Mouse (Mus musculus) embryonic fibroblast, embryonic 13.5 days (primary cell): Measurements from ENCODE around the gene Gpc3. TPM values are rescaled to one million over a fixed set of nuclear protein-coding genes. Genes with fewer than 3 reads are reported as not detected.
A peak's percentile ranks its signal among the peaks of the same experiment; 100 is the strongest.

Source experiments
- H3K27ac ChIP-seq: 2 replicates; pipeline ENCODE4 v1.5.1; 2012; ENCODE audit warnings: low read length, control low read depth, inconsistent platforms; ENCODE audit not compliant: insufficient read depth
- H3K4me1 ChIP-seq: 2 replicates; pipeline ENCODE4 v1.6.1; 2011; ENCODE audit warnings: low read length; ENCODE audit not compliant: control insufficient read depth, insufficient read depth
- H3K4me3 ChIP-seq: 2 replicates; pipeline ENCODE4 v1.5.1; 2011; ENCODE audit warnings: mild to moderate bottlenecking, control low read depth, low read length; ENCODE audit not compliant: insufficient read depth
- CTCF ChIP-seq: IDR thresholded peaks from 2 replicates; pipeline ENCODE4 v1.5.1; 2011; ENCODE audit warnings: mild to moderate bottlenecking, control low read depth, low read length, moderate library complexity, borderline replicate concordance; ENCODE audit not compliant: insufficient read depth
- POLR2A ChIP-seq: IDR thresholded peaks from 2 replicates; pipeline ENCODE4 v1.6.1; 2011; ENCODE audit warnings: low read depth, mild to moderate bottlenecking, control low read depth, low read length, moderate library complexity
- polyA plus RNA-seq: library from polyadenylated mRNA; stranded (reverse); fragments of >200 nt; gene quantifications from 2 replicates; pipeline ENCODE4 v1.2.4, GENCODE M21; 2011; ENCODE audit warnings: low read depth; ENCODE audit not compliant: missing spikeins, insufficient read length

Gpc3 gene
- polyA plus RNA-seq, 1 experiment = 149 TPM

GRCm38 (mm10) chrX:52320653-52321052 lies 293.1 kb downstream of the Gpc3 start:
- TF ChIP-seq CTCF (no peak), POLR2A (no peak)
- no peak overlapping the region for H3K4me3 ChIP-seq
- peaks cover 8% of the 10 kb centered on the region for H3K4me1 ChIP-seq
- H3K27ac ChIP-seq = 0 out of 2 replicates have a peak overlapping the region, but pooled peaks have one; percentile 52

GRCm38 (mm10) chrX:52310976-52311375 lies 302.8 kb downstream of the Gpc3 start:
- TF ChIP-seq POLR2A (no peak), CTCF (no peak)
- no peak overlapping the region for H3K4me3 ChIP-seq

GRCm38 (mm10) chrX:52305226-52305625 lies 308.5 kb downstream of the Gpc3 start:
- Histone ChIP-seq H3K4me3 (no peak overlapping the region), H3K4me1 (no peaks in the 10 kb centered on the region; the same call in none of the 2 replicates), H3K27ac (no peak overlapping the region)
- TF ChIP-seq POLR2A (no peak), CTCF (no peak)

More at GRCm38 (mm10) chrX:52310976-52311375, 302.8 kb downstream of the Gpc3 start:
- Histone ChIP-seq H3K27ac (no peak overlapping the region), H3K4me1 (no peaks in the 10 kb centered on the region)

GRCm38 (mm10) chrX:52288792-52289191 lies 325.0 kb downstream of the Gpc3 start:
- peaks cover 2% of the 10 kb centered on the region; the same call in 1 of the 2 replicates for H3K4me1 ChIP-seq
- TF ChIP-seq CTCF (no peak), POLR2A (no peak)
- H3K4me3 ChIP-seq = no peak overlapping the region
- no peak overlapping the region for H3K27ac ChIP-seq

GRCm38 (mm10) chrX:52287944-52288343 lies 325.8 kb downstream of the Gpc3 start:
- H3K4me1 ChIP-seq = peaks cover 2% of the 10 kb centered on the region; the same call in 1 of the 2 replicates
- H3K27ac ChIP-seq = no peak overlapping the region
- H3K4me3 ChIP-seq = no peak overlapping the region
- TF ChIP-seq POLR2A = no peak
- TF ChIP-seq CTCF = no peak

GRCm38 (mm10) chrX:52282070-52282469 lies 331.7 kb downstream of the Gpc3 start:
- H3K4me1 ChIP-seq = peaks cover 3% of the 10 kb centered on the region
- no peak for TF ChIP-seq CTCF
- TF ChIP-seq POLR2A = no peak
- no peak overlapping the region for H3K4me3 ChIP-seq
- peak overlapping the region; percentile 6; the same call in 1 of the 2 replicates for H3K27ac ChIP-seq

- Histone ChIP-seq H3K4me1 (peaks cover 3% of the 10 kb centered on the region), H3K27ac (no peak overlapping the region; the same call in 1 of the 2 replicates), H3K4me3 (no peak overlapping the region)
- TF ChIP-seq POLR2A (no peak), CTCF (no peak)
Observed at GRCm38 (mm10) chrX:52281103-52281900, 332.4 kb downstream of the Gpc3 start.

GRCm38 (mm10) chrX:52278687-52279359 lies 334.9 kb downstream of the Gpc3 start:
- Histone ChIP-seq H3K4me3 (no peak overlapping the region), H3K27ac (no peak overlapping the region), H3K4me1 (peaks cover 3% of the 10 kb centered on the region)
- no peak for TF ChIP-seq POLR2A
- no peak for TF ChIP-seq CTCF

GRCm38 (mm10) chrX:52277599-52277998 lies 336.2 kb downstream of the Gpc3 start:
- no peak overlapping the region for H3K27ac ChIP-seq
- no peak for TF ChIP-seq POLR2A
- TF ChIP-seq CTCF = no peak
- H3K4me1 ChIP-seq = peaks cover 3% of the 10 kb centered on the region
- no peak overlapping the region for H3K4me3 ChIP-seq

GRCm38 (mm10) chrX:52273016-52273415 lies 340.7 kb downstream of the Gpc3 start:
- H3K27ac ChIP-seq = no peak overlapping the region
- H3K4me3 ChIP-seq = no peak overlapping the region
- TF ChIP-seq POLR2A = no peak
- TF ChIP-seq CTCF = no peak
- H3K4me1 ChIP-seq = no peaks in the 10 kb centered on the region
